Mouse (Mus musculus): ENCODE measurements around the gene Ppm1h.
"Not testable (repeated sequence)": the region's sequence is repeated elsewhere in the genome, so short reads cannot be mapped to it uniquely, and the experiment has no call there.

Ppm1h gene

DNA sequence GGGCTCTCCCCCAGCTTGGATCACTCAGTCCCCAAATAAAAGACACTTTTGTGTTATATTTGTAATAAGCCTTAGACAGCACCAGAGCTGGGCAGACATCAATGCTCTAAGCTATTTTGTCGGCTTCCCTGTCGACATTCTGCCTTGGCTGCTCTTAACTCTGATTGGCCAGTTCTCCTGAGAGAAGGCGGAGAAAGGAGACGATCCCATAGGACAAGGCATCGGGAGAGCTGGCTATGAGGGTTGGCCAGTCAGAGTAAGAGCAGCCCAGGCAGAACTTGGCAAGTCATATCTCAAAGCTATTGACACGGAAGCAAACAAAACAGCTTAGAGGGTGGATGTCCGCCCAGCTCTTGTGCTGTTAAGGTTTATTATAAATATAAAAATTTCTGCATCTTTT, 243.7 kb downstream of the Ppm1h start:
- no peak for DNase-seq (ENCODE audit: low spot score in 2 of 2)

DNA sequence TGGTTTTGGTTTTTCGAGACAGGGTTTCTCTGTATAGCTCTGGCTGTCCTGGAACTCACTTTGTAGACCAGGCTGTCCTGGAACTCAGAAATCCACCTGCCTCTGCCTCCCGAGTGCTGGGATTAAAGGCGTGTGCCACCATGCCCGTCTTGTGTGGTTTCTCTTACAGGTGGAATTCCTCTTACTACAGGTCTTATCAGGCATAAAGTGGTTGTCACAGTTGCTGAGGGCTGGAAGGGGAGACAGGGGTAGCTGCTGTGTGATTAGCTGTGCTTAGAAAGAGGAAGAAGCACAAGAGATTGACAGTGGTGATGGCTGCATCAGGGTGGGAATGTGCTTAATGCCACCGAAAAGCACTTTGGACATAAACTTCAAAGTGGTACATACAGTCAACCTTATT, 246.0 kb downstream of the Ppm1h start:
- not testable (repeated sequence) for DNase-seq (ENCODE audit: low spot score in 2 of 2)

DNA sequence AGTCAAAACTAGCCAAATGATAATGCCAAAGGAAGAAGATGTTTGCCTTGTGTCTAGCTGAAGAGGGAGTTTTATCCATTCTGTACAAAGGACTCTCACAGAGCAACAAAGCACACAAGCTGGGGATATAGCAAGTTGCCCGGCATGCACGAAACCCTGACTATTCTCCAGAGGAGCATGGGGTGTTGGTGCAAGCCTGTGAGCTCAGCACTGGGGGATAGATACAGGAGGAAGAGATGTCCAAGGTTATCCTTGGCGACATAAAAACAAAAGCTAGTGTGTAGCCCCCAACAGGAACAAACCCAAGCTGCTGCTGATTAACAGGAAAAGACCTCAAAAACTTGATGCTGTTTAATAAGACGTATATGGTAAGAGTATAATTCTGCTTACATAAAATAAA, 247.7 kb downstream of the Ppm1h start:
- no peak for DNase-seq (ENCODE audit: low spot score in 2 of 2)

DNA sequence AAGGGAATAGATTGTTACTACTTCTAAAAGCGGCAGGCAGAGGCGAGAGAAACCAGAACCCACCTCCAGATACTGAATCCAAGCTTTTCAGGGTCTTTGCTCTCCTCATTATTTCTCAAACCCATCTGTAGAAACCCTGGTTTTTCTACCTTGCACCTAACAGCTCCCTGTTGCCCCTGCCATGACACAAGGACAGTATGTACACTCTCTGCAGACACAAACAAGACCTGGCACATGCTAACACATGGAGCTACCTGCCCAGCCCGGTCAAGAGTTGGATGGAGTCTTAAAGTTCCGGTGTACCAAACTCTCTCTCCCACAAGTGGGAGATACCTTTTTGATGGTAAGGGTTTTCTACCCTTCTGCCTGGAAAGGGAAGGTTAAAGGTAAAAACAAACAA, 252.0 kb downstream of the Ppm1h start:
- DNase-seq (ENCODE audit: low spot score in 2 of 2) = no peak

- DNase-seq (ENCODE audit: low spot score in 2 of 2) = peak in 1 of 2 experiments; percentile 79
Observed at GRCm38 (mm10) chr10:122931193-122931832, 252.8 kb downstream of the Ppm1h start.

GRCm38 (mm10) chr10:122931851-122932550, 253.4 kb downstream of the Ppm1h start:
- no peak for DNase-seq (ENCODE audit: low spot score in 2 of 2)

DNA sequence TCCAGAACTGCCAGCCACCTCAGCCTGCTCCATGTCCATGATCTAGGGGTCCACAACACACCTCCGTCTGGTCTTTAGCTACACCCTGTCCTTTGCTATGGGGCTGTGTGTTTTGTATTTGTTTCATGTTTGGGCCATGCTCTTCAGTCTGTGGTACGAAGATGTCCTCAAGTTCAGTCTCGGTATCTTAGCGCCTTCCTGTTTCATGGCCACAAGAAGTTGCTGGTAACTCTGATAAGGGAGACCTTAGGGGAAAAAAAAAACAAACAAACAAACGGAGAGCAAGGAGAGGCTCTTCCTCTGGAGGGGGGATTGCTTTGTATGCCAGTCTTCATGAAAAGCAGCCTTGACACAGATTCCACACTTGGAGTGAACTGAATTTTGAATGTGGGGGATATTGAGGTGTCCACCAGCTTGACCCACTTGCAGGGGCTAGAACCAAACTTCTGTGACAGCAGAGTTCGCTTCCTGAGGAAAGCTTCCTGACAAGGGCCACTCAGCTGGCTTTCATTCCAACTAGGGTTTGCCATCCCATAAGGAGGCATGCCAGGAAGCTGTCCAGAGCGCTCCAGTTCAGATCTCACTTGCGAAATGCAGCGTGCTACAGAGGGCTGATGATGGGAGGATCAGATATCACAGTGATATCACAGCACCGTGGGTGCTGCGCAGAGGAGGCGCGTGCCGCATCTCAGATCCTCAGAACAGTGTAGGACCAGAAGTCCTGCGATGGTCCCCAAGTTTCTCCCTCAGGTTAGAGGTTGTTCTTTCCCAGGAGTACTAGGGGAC, 254.7 kb downstream of the Ppm1h start:
- DNase-seq (ENCODE audit: low spot score in 2 of 2) = no peak

- not testable (repeated sequence) for DNase-seq (ENCODE audit: low spot score in 2 of 2)
Observed at GRCm38 (mm10) chr10:122935406-122935805, 256.8 kb downstream of the Ppm1h start.

GRCm38 (mm10) chr10:122937380-122937779, 258.8 kb downstream of the Ppm1h start:
- DNase-seq (ENCODE audit: low spot score in 2 of 2) = not testable (repeated sequence)

DNA sequence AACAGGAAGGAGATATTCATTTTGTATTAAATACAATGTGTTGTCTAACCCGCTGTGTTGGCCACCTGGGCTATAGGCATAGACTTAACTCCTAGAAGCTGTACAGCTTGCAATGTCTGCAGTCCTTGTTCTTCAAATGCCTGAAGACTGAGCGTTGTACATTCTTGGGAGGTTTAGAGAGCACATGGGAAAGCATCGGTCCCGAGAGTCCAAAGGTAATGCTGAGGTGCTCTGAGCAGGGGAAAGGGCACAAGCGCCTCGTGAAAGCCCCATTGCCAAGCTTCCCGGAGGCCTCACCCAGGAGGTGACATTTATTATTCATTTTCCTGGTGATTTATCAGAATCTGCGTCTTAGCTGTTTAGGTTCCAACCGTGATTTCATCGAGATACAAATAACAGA, 261.0 kb downstream of the Ppm1h start:
- no peak for DNase-seq (ENCODE audit: low spot score in 2 of 2)

DNA sequence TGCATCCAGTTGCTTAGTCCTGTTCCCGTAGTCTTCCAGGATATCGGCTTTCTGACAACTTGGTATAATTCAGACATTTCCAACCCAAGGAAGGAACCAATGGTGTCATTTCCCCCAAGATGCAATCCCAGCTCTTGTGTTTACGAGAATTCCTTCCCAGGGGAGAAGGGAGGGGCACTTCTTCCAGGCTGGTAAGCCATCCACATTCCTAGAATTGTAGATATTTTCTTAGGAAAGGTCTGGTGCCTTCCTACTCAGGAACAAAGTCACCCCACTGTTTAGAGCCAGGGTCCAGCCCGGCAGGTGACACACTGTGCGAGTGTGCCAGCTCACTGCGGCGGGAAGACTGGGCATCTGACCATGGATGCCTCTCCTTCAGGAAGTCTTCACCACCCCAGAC, 264.2 kb downstream of the Ppm1h start:
- DNase-seq (ENCODE audit: low spot score in 2 of 2) = no peak

DNA sequence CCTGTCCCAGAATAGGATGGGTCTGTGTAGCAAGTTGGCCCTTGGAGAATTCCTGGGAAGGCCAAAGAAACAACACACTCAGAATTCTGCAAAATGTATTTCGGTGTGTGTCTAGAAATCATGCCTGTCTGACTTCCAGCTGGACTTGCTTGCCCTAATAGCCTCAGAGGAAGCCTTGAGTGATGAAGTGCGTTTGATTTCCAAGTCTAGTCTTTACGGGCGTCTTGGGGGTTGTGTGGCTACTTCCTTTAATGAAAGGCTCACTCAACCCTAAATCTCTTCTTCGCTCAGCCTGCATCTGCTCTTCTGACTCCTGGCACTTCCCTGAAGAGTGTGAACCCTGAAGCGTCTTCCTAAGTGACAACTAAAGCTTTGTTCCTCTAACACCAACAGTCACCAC, 265.3 kb downstream of the Ppm1h start:
- DNase-seq (ENCODE audit: low spot score in 2 of 2) = no peak

- no peak for DNase-seq (ENCODE audit: low spot score in 2 of 2)
Observed at GRCm38 (mm10) chr10:122944888-122945287, 266.3 kb downstream of the Ppm1h start.

GRCm38 (mm10) chr10:122950966-122951365, 272.4 kb downstream of the Ppm1h start:
- DNase-seq (ENCODE audit: low spot score in 2 of 2) = no peak

GRCm38 (mm10) chr10:122953576-122953975, 275.0 kb downstream of the Ppm1h start:
- no peak for DNase-seq (ENCODE audit: low spot score in 2 of 2)

- no peak for DNase-seq (ENCODE audit: low spot score in 2 of 2)
Observed at GRCm38 (mm10) chr10:122957918-122958317, 279.4 kb downstream of the Ppm1h start.

- DNase-seq (ENCODE audit: low spot score in 2 of 2) = no peak
Observed at GRCm38 (mm10) chr10:122958699-122959098, 280.1 kb downstream of the Ppm1h start.

GRCm38 (mm10) chr10:122960216-122960615, 281.7 kb downstream of the Ppm1h start:
- no peak for DNase-seq (ENCODE audit: low spot score in 2 of 2)

- DNase-seq (ENCODE audit: low spot score in 2 of 2) = no peak
Observed at GRCm38 (mm10) chr10:122960738-122961137, 282.2 kb downstream of the Ppm1h start.

GRCm38 (mm10) chr10:122961494-122961893, 282.9 kb downstream of the Ppm1h start:
- DNase-seq (ENCODE audit: low spot score in 2 of 2) = no peak

DNA sequence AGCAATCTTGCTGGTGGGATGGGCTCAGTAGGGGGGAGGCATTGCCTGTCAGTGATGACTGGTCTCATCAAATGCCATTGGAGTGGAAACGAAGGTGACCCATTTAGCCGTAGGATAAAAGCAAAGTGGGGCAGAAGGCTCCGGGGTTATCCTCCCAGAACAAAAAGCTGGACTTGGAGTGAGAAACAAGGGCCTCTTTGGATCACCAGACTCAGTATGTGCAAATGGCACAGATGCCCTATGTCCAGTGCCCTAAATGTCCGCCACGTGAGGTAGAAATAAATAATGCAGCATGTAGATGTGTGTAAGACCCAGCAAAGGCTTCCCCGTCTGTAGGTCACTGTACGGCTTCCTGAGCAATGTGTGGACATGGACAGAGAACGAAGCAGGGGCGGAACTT, 284.1 kb downstream of the Ppm1h start:
- DNase-seq (ENCODE audit: low spot score in 2 of 2) = no peak

DNA sequence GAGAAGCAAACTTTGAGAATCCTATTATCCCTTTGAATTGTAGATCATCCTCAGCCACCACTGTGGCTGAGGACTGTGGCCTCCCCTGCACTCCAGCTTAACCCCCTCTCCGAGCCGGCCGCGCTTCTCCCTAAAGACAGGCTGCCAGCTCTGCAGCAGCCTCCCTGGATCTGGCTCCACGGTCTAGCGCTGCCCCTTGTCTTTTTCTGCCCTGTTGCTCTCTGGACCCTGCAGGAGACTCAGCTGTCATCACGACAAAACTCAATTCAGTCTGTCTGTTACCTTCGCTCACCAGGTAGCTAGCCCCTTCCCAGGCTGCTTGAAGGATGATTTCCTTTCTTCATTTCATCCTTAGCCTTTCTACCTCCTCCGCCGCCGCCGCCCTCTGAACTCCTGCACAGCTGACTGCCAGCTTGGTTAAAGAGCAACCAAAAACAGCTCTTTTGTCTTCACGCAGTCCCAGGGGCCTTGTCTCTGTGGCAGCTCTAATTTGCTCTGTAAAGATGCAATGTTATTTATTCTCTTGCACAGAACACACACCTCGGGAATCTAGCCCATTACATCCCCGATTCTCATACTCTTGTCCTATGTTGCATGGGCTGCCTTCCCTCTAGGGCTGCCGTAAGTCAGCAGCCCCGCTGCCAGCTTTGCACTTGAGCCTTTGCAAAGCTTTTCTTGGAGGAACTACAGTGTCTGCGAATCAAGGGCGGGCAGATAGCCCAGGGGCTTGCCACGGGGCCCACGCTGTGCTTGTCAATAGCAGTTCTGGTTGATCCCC, 285.1 kb downstream of the Ppm1h start:
- DNase-seq (ENCODE audit: low spot score in 2 of 2) = no peak

All from left cerebral cortex, adult 9 months (tissue).